Mouse (Mus musculus) embryo, embryonic 9.5 days (tissue): ENCODE measurements around the gene Spen.

Source experiments
- DNase-seq: peaks from one replicate; pipeline ENCODE4 v3.0.0-alpha.2; 2017; ENCODE audit errors: extremely low spot score

Spen gene

GRCm38 (mm10) chr4:141421423-141421822, 117.0 kb downstream of the Spen start:
- no peak for DNase-seq

GRCm38 (mm10) chr4:141420886-141421285, 117.5 kb downstream of the Spen start:
- DNase-seq: no peak

GRCm38 (mm10) chr4:141420192-141420829, 118.1 kb downstream of the Spen start, which contains the start of gene Hspb7:
Gene Hspb7, plus strand, starts transcription at chr4:141420779.
- no peak for DNase-seq

GRCm38 (mm10) chr4:141419398-141420191, 118.8 kb downstream of the Spen start:
- no peak for DNase-seq
